Mouse (Mus musculus) myocyte (in vitro differentiated cells): Measurements from ENCODE around the gene Tmem53. TPM values are rescaled to one million over a fixed set of nuclear protein-coding genes. Genes with fewer than 3 reads are reported as not detected.

Experiments used
- H3K27me3 ChIP-seq: one replicate; pipeline ENCODE4 v1.6.1; 2011; ENCODE audit not compliant: control insufficient read depth, insufficient read depth, insufficient read length
- H3K36me3 ChIP-seq: one replicate; pipeline ENCODE4 v1.6.1; 2011; ENCODE audit not compliant: control insufficient read depth, insufficient read depth
- H3K4me2 ChIP-seq: one replicate; pipeline ENCODE4 v1.6.1; 2011; ENCODE audit warnings: low read depth, control low read depth
- H3K4me3 ChIP-seq: one replicate; pipeline ENCODE4 v1.5.1; 2011; ENCODE audit warnings: mild to moderate bottlenecking, control low read depth, moderate library complexity
- H3K79me2 ChIP-seq: one replicate; pipeline ENCODE4 v1.6.1; 2011; ENCODE audit not compliant: control insufficient read depth, insufficient read depth
- H3ac ChIP-seq: one replicate; pipeline ENCODE4 v1.6.1; 2011; ENCODE audit not compliant: control insufficient read depth, insufficient read length
- CEBPB ChIP-seq: IDR thresholded peaks from 2 replicates; pipeline ENCODE4 v1.6.1; 2011; ENCODE audit warnings: mild to moderate bottlenecking, moderate library complexity; ENCODE audit not compliant: poor library complexity, insufficient read depth, severe bottlenecking
- E2F4 ChIP-seq: IDR thresholded peaks from one replicate; pipeline ENCODE4 v1.6.1; 2011; ENCODE audit warnings: mild to moderate bottlenecking, control low read depth, moderate library complexity; ENCODE audit not compliant: insufficient read depth
- MAX ChIP-seq: IDR thresholded peaks from one replicate; pipeline ENCODE4 v1.6.1; 2011; ENCODE audit warnings: low read depth, mild to moderate bottlenecking, control low read depth
- MYOD1 ChIP-seq, 3 experiments: IDR thresholded peaks; one replicate each; pipeline ENCODE4 v1.6.1; 2011; ENCODE audit warnings: control low read depth in 2 of 3, low read depth in 2 of 3, mild to moderate bottlenecking in 2 of 3, moderate library complexity in 1 of 3; ENCODE audit not compliant: insufficient read length in 2 of 3, control insufficient read depth in 1 of 3
- MYOG ChIP-seq, 3 experiments: IDR thresholded peaks; one replicate each; pipeline ENCODE4 v1.6.1; 2011; ENCODE audit warnings: control low read depth in 2 of 3, low read depth in 2 of 3, mild to moderate bottlenecking in 2 of 3; ENCODE audit not compliant: insufficient read length in 2 of 3, control insufficient read depth in 1 of 3, insufficient read depth in 1 of 3
- POLR2A ChIP-seq: IDR thresholded peaks from one replicate; pipeline ENCODE4 v1.6.1; 2011; ENCODE audit warnings: low read depth, mild to moderate bottlenecking, control low read depth, moderate library complexity; ENCODE audit not compliant: insufficient read length
- POLR2AphosphoS2 ChIP-seq: IDR thresholded peaks from one replicate; pipeline ENCODE4 v1.6.1; 2011; ENCODE audit warnings: low read depth, control low read depth; ENCODE audit not compliant: insufficient read length
- REST ChIP-seq: IDR thresholded peaks from one replicate; pipeline ENCODE4 v1.6.1; 2011; ENCODE audit warnings: mild to moderate bottlenecking, control low read depth, moderate library complexity; ENCODE audit not compliant: insufficient read depth, insufficient read length
- SRF ChIP-seq: IDR thresholded peaks from one replicate; pipeline ENCODE4 v1.6.1; 2011; ENCODE audit warnings: low read depth; ENCODE audit not compliant: control insufficient read depth, insufficient read length
- TCF12 ChIP-seq: IDR thresholded peaks from one replicate; pipeline ENCODE4 v1.6.1; 2011; ENCODE audit warnings: mild to moderate bottlenecking, control low read depth; ENCODE audit not compliant: poor library complexity, insufficient read depth, severe bottlenecking
- TCF3 ChIP-seq: IDR thresholded peaks from one replicate; pipeline ENCODE4 v1.6.1; 2011; ENCODE audit warnings: low read depth, control low read depth; ENCODE audit not compliant: insufficient read length
- USF1 ChIP-seq: IDR thresholded peaks from one replicate; pipeline ENCODE4 v1.6.1; 2011; ENCODE audit warnings: low read depth, mild to moderate bottlenecking, control low read depth, moderate library complexity
- polyA plus RNA-seq: library from polyadenylated mRNA; unstranded; fragments of >200 nt; fragmentation: generic; extraction: Trizol; gene quantifications from one replicate; pipeline ENCODE4 v1.2.1, GENCODE M21; 2012; ENCODE audit warnings: missing spikeins

Gene Tmem53
- polyA plus RNA-seq, 1 experiment, result 12.7 TPM

GRCm38 (mm10) chr4:117261222-117261621 lies 9.5 kb downstream of the Tmem53 start:
- TF ChIP-seq MYOD1 (IDR thresholded peaks at IDR 0.05; ENCODE audit: control insufficient read depth in 1 of 3, insufficient read length in 2 of 3, low read depth in 2 of 3), result no peak
- H3ac ChIP-seq, result no peak overlapping the region
- no peaks in the 10 kb centered on the region for H3K36me3 ChIP-seq
- no peaks in the 10 kb centered on the region for H3K79me2 ChIP-seq
- no peak overlapping the region for H3K4me2 ChIP-seq
- no peak overlapping the region for H3K4me3 ChIP-seq
- H3K27me3 ChIP-seq, result peaks cover 6% of the 10 kb centered on the region

GRCm38 (mm10) chr4:117262101-117262913 lies 10.6 kb downstream of the Tmem53 start:
- H3ac ChIP-seq, result no peak overlapping the region
- no peaks in the 10 kb centered on the region for H3K79me2 ChIP-seq
- H3K4me2 ChIP-seq, result no peak overlapping the region
- no peak for TF ChIP-seq MYOD1 (IDR thresholded peaks at IDR 0.05; ENCODE audit: control insufficient read depth in 1 of 3, insufficient read length in 2 of 3, low read depth in 2 of 3)
- no peak for TF ChIP-seq USF1
- peaks cover 6% of the 10 kb centered on the region for H3K27me3 ChIP-seq
- H3K36me3 ChIP-seq, result no peaks in the 10 kb centered on the region
- H3K4me3 ChIP-seq, result no peak overlapping the region

GRCm38 (mm10) chr4:117262987-117263386 lies 11.2 kb downstream of the Tmem53 start:
- H3K4me3 ChIP-seq, result no peak overlapping the region
- H3K27me3 ChIP-seq, result peaks cover 6% of the 10 kb centered on the region
- no peak overlapping the region for H3ac ChIP-seq
- no peaks in the 10 kb centered on the region for H3K79me2 ChIP-seq
- H3K4me2 ChIP-seq, result no peak overlapping the region
- TF ChIP-seq POLR2A (no peak), POLR2AphosphoS2 (no peak), SRF (no peak), REST (no peak), MYOG (IDR thresholded peaks at IDR 0.05; ENCODE audit: control insufficient read depth in 1 of 3, insufficient read depth in 1 of 3, insufficient read length in 2 of 3, low read depth in 2 of 3) (no peak), MYOD1 (IDR thresholded peaks at IDR 0.05; ENCODE audit: control insufficient read depth in 1 of 3, insufficient read length in 2 of 3, low read depth in 2 of 3) (no peak), CEBPB (no peak), MAX (no peak), TCF3 (no peak), USF1 (no peak), E2F4 (no peak), TCF12 (no peak)
- H3K36me3 ChIP-seq, result no peaks in the 10 kb centered on the region

GRCm38 (mm10) chr4:117267284-117267683 lies 15.5 kb downstream of the Tmem53 start:
- no peak overlapping the region for H3K4me3 ChIP-seq
- no peak overlapping the region for H3ac ChIP-seq
- H3K79me2 ChIP-seq, result no peaks in the 10 kb centered on the region
- no peak overlapping the region for H3K4me2 ChIP-seq
- TF ChIP-seq MYOG (IDR thresholded peaks at IDR 0.05; ENCODE audit: control insufficient read depth in 1 of 3, insufficient read depth in 1 of 3, insufficient read length in 2 of 3, low read depth in 2 of 3) (no peak), REST (no peak), CEBPB (no peak), USF1 (no peak), POLR2A (no peak), MAX (no peak)
- H3K27me3 ChIP-seq, result peaks cover 6% of the 10 kb centered on the region
- no peaks in the 10 kb centered on the region for H3K36me3 ChIP-seq

GRCm38 (mm10) chr4:117267831-117268437 lies 16.2 kb downstream of the Tmem53 start:
- H3K4me3 ChIP-seq, result no peak overlapping the region
- H3K27me3 ChIP-seq, result peaks cover 2% of the 10 kb centered on the region
- no peaks in the 10 kb centered on the region for H3K36me3 ChIP-seq
- no peak overlapping the region for H3ac ChIP-seq
- TF ChIP-seq REST (no peak), SRF (no peak), POLR2A (no peak), USF1 (no peak), TCF3 (no peak), POLR2AphosphoS2 (no peak), MYOG (IDR thresholded peaks at IDR 0.05; ENCODE audit: control insufficient read depth in 1 of 3, insufficient read depth in 1 of 3, insufficient read length in 2 of 3, low read depth in 2 of 3) (no peak), CEBPB (no peak), E2F4 (no peak), TCF12 (no peak), MYOD1 (IDR thresholded peaks at IDR 0.05; ENCODE audit: control insufficient read depth in 1 of 3, insufficient read length in 2 of 3, low read depth in 2 of 3) (no peak), MAX (no peak)
- no peaks in the 10 kb centered on the region for H3K79me2 ChIP-seq
- H3K4me2 ChIP-seq, result no peak overlapping the region
